16 mouse cellular contexts compared by ENCODE assay signal in genomic region chr11:29000212-29000611, GRCm38 (mm10).
"Had no signal": no experiment of that assay in that cellular context is flagged by ENCODE, and none has a peak within 500 bp of the region (broad histone marks: within the 10 kb centered on the region; RNA-seq: fewer than 3 reads in every experiment).

No protein-coding gene starts in this region.

- H3K27me3 ChIP-seq: limb, embryonic 12.5 days; liver, embryonic 13.5 days; lung, embryonic 15.5 days; megakaryocyte, embryonic 14.5 days; midbrain, embryonic 13.5 days; neural tube, embryonic 15.5 days had no signal

- H3K36me3 ChIP-seq: limb, embryonic 12.5 days; liver, embryonic 13.5 days; lung, embryonic 15.5 days; midbrain, embryonic 13.5 days; neural tube, embryonic 15.5 days had no signal

- H3K9me3 ChIP-seq: limb, embryonic 12.5 days; liver, embryonic 13.5 days; lung, embryonic 15.5 days; megakaryocyte, embryonic 14.5 days; midbrain, embryonic 13.5 days; neural tube, embryonic 15.5 days had no signal

- ATAC-seq: liver, postnatal 0 days; midbrain, embryonic 13.5 days had no signal

- DNase-seq: kidney, postnatal 25 days; layer of hippocampus, adult 9-11 months; liver; liver, embryonic 13.5 days; liver, postnatal 0 days; lung, postnatal 14 days; right cerebral cortex, adult 18-20 months; right cerebral cortex, postnatal 25 days; thymus, postnatal 36 days had no signal

- H3K4me2 ChIP-seq: limb, embryonic 12.5 days; liver, embryonic 13.5 days; lung, embryonic 15.5 days; midbrain, embryonic 13.5 days; neural tube, embryonic 15.5 days had no signal

- H3K27ac ChIP-seq: liver, embryonic 13.5 days; lung, embryonic 15.5 days; macrophage; midbrain, embryonic 13.5 days; neural tube, embryonic 15.5 days had no signal

- H3K4me1 ChIP-seq: liver, embryonic 13.5 days; lung, embryonic 15.5 days; megakaryocyte, embryonic 14.5 days; midbrain, embryonic 13.5 days; neural tube, embryonic 15.5 days had no signal

- H3K4me3 ChIP-seq: limb, embryonic 12.5 days; liver, embryonic 13.5 days; lung, embryonic 15.5 days; megakaryocyte, embryonic 14.5 days; midbrain, embryonic 13.5 days; myocyte; neural tube, embryonic 15.5 days had no signal

- H3K9ac ChIP-seq: limb, embryonic 12.5 days; liver, embryonic 13.5 days; liver, postnatal 0 days; lung, embryonic 15.5 days; midbrain, embryonic 13.5 days; neural tube, embryonic 15.5 days had no signal
